Mouse (Mus musculus) lung, embryonic 14.5 days (tissue): ENCODE data around the gene Gpr27. TPM values are rescaled to one million over a fixed set of nuclear protein-coding genes. Genes with fewer than 3 reads are reported as not detected.

ENCODE experiments used
- ATAC-seq: fragments of 200-750 bp; cut with Nextera tagmentation; 2 replicates; pipeline ENCODE4 v1.8.0; 2017; ENCODE audit warnings: mild to moderate bottlenecking, moderate TSS enrichment, moderate library complexity; ENCODE audit not compliant: insufficient read depth
- DNase-seq: peaks from one replicate; pipeline ENCODE4 v3.0.0-alpha.2; 2015
- H3K27ac ChIP-seq: fragments of 300-500 bp; sonication (generic); 2 replicates; pipeline ENCODE4 v1.5.1; 2014; ENCODE audit warnings: low read depth, mild to moderate bottlenecking, moderate library complexity
- H3K27me3 ChIP-seq: fragments of 300-500 bp; sonication (generic); 2 replicates; pipeline ENCODE4 v1.6.1; 2014; ENCODE audit warnings: low read length, control low read depth; ENCODE audit not compliant: insufficient read depth
- H3K36me3 ChIP-seq: fragments of 300-500 bp; sonication (generic); 2 replicates; pipeline ENCODE4 v1.6.1; 2014; ENCODE audit warnings: control low read depth; ENCODE audit not compliant: insufficient read depth
- H3K4me1 ChIP-seq: fragments of 300-500 bp; sonication (generic); 2 replicates; pipeline ENCODE4 v1.6.1; 2014; ENCODE audit warnings: antibody characterized with exemption, control low read depth; ENCODE audit not compliant: insufficient read depth
- H3K4me2 ChIP-seq: fragments of 300-500 bp; sonication (generic); 2 replicates; pipeline ENCODE4 v1.6.1; 2014; ENCODE audit warnings: mild to moderate bottlenecking
- H3K4me3 ChIP-seq: fragments of 300-500 bp; sonication (generic); 2 replicates; pipeline ENCODE4 v1.5.1; 2014; ENCODE audit warnings: low read depth, low read length
- H3K9ac ChIP-seq: fragments of 300-500 bp; sonication (generic); 2 replicates; pipeline ENCODE4 v1.6.1; 2014
- H3K9me3 ChIP-seq: fragments of 300-500 bp; sonication (generic); 2 replicates; pipeline ENCODE4 v1.6.1; 2016; ENCODE audit warnings: low read depth, low read length, control low read depth
- CTCF ChIP-seq: IDR thresholded peaks from 2 replicates; pipeline ENCODE4 v1.5.1; 2016; ENCODE audit warnings: antibody characterized with exemption, low read depth
- WGBS: fragments of 180-500 bp; shearing (Covaris S2); extraction: QIAGEN DNeasy Blood & Tissue Kit; methylation state at CpG from one replicate; pipeline ENCODE4 v1.1.7; 2014; 5-methylcytosine and 5-hydroxymethylcytosine counted together
- polyA plus RNA-seq: library from polyadenylated mRNA; unstranded; fragments of >200 nt; fragmentation: Nextera tagmentation; extraction: Ambion mirVana; gene quantifications from 2 replicates; pipeline ENCODE4 v1.2.1, GENCODE M21; 2014

Gpr27 gene
- polyA plus RNA-seq, 1 experiment from 2014 or later: 6.5 TPM

DNA sequence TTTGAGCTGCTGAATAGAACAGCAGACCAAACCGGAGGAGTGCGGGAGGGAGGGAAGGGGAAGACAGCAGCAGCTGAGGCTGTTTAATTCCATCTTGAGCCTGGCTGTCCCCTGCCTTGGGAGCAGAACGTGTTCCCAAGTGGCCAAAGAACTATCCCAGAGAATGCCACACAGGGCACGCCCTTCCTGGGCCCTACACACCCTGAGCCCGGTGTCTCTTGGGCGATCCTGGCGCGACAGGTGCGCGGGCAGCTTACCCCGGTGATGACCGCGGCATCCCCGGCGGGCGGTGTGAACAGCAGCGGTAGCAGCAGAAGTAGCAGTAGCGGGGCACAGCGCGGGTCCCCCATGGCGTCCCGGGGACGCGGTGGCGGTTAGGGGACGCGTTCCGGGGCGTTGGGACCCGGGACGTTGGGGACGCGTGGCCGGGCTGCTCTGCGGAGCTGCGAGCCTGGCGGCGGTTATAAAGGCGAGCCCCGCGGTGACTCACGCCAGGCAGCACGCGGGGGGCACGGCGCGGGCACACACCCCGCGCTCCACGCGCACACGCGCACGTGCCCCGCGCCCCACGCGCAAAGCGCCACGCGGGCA, 33.6 kb downstream of the Gpr27 start, which contains the start of gene Prok2:
Prok2 (minus strand) TSS at position 422 of the 591 bp plus-strand sequence.
- peak within 1 kb of the TSS; percentile 96 for H3K4me2 ChIP-seq
- peak within 1 kb of the TSS; percentile 45 for H3K4me3 ChIP-seq
- no peaks in the 10 kb centered on the region for H3K36me3 ChIP-seq
- ATAC-seq (peak; percentile 56), DNase-seq (peak; percentile 56)
- peak within 1 kb of the TSS; percentile 44 for H3K9ac ChIP-seq
- no peak for TF ChIP-seq CTCF
- under 1% methylated on average over 61 of the region's 61 CpGs for WGBS
- no peak within 1 kb of the TSS for H3K27ac ChIP-seq
- H3K4me1 ChIP-seq: no peaks in the 10 kb centered on the region
- H3K27me3 ChIP-seq: peaks cover 33% of the 10 kb centered on the region
- H3K9me3 ChIP-seq: no peaks in the 10 kb centered on the region

DNA sequence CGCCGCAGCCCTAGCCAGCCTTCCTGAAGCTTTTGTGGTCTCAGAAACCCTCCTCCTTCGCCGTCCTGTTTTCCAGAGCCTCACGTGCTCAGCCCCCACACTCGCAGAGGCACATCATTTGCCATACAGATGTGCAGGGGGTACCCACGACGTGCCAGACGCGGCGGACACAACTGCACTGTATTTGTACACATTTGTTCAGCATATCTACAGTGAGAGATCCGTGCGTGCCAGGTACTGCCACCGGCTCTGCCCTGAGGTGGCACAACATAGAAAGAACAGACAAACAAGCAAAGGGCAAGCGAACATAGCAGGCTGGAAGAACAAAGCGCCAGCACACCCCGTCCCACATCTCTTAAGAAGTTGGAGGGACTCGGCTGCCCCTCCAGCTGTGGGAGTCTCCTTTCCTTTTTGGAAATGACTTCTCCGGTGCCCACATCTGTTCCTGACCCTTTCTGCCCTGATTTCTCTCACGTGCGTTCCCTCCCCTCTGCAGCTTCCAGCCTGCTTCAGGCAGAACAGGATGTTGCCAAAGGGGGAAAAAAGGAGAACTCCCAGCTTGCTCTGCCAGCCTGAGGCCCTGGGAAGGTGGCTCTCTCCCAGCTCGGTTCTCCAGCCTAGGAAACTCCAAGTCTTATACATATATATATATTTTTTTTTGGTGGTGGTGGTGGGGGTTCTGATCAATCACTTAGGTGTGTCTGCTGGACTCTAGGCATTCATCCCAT, 34.3 kb downstream of the Gpr27 start:
- WGBS: 5% methylated on average over 22 of the region's 22 CpGs
- H3K27me3 ChIP-seq: peaks cover 33% of the 10 kb centered on the region
- no peaks in the 10 kb centered on the region for H3K9me3 ChIP-seq
- no peaks in the 10 kb centered on the region for H3K36me3 ChIP-seq
- ATAC-seq: peak; percentile 44
- peak; percentile 27 for DNase-seq
- no peak overlapping the region for H3K27ac ChIP-seq
- H3K4me2 ChIP-seq: peak overlapping the region; percentile 96
- no peaks in the 10 kb centered on the region for H3K4me1 ChIP-seq
- H3K9ac ChIP-seq: peak overlapping the region; percentile 44
- H3K4me3 ChIP-seq: peak overlapping the region; percentile 45
- TF ChIP-seq CTCF: no peak

DNA sequence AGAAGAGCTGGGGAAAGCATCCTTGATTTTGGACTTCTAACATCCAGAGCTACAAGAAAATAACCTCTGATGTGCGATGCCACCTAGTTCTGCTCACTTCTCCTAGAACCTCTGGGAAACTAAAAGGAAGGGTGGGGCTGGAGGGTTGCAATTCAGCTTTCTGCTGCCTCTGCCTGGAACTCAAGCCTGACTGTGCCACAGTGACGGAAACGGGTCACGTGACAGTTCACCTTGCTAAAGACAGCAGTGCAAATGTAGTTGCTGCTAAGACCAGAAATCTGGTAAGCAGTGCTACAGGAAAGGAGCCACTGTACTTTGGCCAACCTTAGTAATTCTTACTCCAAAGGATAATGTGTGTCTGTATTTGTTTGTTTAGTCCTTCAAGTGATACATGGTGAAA, 37.4 kb downstream of the Gpr27 start:
- no peak for ATAC-seq
- H3K36me3 ChIP-seq: no peaks in the 10 kb centered on the region
- no peak overlapping the region for H3K9ac ChIP-seq
- WGBS: 82% methylated on average over 4 of the region's 4 CpGs
- no peak for TF ChIP-seq CTCF
- DNase-seq: no peak
- no peak overlapping the region for H3K4me3 ChIP-seq
- no peak overlapping the region for H3K4me2 ChIP-seq
- H3K9me3 ChIP-seq: no peaks in the 10 kb centered on the region
- no peak overlapping the region for H3K27ac ChIP-seq
- no peaks in the 10 kb centered on the region for H3K4me1 ChIP-seq
- peaks cover 31% of the 10 kb centered on the region for H3K27me3 ChIP-seq

DNA sequence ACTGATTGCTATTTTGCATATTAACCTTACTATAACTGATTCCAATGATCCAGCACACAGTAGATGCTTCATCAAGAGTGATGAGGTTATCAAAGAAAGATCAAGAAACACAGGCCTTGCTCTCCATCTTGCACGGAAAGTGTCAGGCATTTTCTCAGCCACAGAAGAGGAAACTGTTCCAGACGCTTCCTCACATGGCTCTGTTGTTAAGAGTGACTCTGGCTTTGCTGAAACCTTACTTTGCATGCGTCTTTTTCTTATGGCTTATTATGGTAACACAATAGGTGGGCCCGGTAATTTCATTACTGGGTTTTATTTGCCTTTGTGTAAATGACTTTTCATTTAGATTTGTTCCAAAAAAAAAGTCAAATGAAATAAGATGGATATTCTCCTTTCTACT, 39.4 kb downstream of the Gpr27 start:
- ATAC-seq (no peak), DNase-seq (no peak)
- Histone ChIP-seq H3K27ac (no peak overlapping the region), H3K36me3 (no peaks in the 10 kb centered on the region), H3K4me3 (no peak overlapping the region), H3K4me1 (no peaks in the 10 kb centered on the region), H3K27me3 (peaks cover 10% of the 10 kb centered on the region), H3K4me2 (no peak overlapping the region), H3K9ac (no peak overlapping the region), H3K9me3 (no peaks in the 10 kb centered on the region)
- TF ChIP-seq CTCF: no peak
- WGBS: 79% methylated on average over 4 of the region's 4 CpGs

DNA sequence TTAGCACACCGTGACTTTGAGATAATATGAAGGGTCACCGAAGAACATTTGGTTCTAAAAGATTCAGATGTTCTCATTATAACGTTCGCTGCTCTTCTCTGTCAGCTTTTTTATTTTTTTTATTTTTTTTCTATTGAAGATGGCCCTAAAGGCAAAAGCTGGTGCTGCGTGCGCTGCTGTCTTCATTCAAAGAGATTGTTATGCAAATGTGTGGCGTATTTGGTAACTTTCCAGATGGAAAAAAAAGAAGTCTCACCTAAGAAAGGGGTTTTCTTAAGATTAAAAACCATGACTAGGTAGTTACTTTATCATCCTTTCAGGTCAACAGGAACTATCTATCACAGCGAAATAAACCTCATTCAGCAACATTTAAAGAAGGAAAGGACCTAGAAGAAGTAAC, 40.2 kb downstream of the Gpr27 start:
- TF ChIP-seq CTCF: no peak
- Histone ChIP-seq H3K36me3 (no peaks in the 10 kb centered on the region), H3K4me2 (no peak overlapping the region), H3K9me3 (no peaks in the 10 kb centered on the region), H3K9ac (no peak overlapping the region), H3K27me3 (0 out of 2 replicates have a peak, but pooled peaks cover 3% of the 10 kb centered on the region), H3K4me1 (no peaks in the 10 kb centered on the region), H3K27ac (no peak overlapping the region), H3K4me3 (no peak overlapping the region)
- WGBS: 77% methylated on average over 8 of the region's 8 CpGs
- no peak for DNase-seq
- no peak for ATAC-seq

DNA sequence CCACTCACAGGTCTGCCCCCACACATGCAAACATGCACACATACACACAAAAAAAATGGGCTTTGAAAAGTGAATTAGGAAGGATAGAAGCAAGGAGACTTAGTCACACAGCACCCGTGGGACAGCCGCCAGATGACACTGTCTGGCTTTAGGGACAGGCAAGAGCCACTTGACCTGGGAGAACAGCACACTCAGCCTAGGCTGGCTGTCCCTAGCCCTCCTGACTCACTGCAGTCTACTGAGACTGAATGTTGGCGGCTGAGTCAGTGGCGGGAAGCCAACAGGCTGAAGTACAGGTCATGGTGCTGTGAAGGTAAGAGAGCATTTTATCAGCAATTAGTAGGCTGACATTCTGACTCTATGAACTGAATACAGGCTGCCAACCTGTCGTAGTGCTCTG, 42.2 kb downstream of the Gpr27 start:
- H3K36me3 ChIP-seq: no peaks in the 10 kb centered on the region
- no peak overlapping the region for H3K4me3 ChIP-seq
- H3K4me2 ChIP-seq: no peak overlapping the region
- DNase-seq: no peak
- no peaks in the 10 kb centered on the region for H3K9me3 ChIP-seq
- no peaks in the 10 kb centered on the region for H3K4me1 ChIP-seq
- no peak for ATAC-seq
- no peak overlapping the region for H3K9ac ChIP-seq
- no peaks in the 10 kb centered on the region for H3K27me3 ChIP-seq
- no peak overlapping the region for H3K27ac ChIP-seq
- no peak for TF ChIP-seq CTCF
- 55% methylated on average over 5 of the region's 5 CpGs for WGBS

DNA sequence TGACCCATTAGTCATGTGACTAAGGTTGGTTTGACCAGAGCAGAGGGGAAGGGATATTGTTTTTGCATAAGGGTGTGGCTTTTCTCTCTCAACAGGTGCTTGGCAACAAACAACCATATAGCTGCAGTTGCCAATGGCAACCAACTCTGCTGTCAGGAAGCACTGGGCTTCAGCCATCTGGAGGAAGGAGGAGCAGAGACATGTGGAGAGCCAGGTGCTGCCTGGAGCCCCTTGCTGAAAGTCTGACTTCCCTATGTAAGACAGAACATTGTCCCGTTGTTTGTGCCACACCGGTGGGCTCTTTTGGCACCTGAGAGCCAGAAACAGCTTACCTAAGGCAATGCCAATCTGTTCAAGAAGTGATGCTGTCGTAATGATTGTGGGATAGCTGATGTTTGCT, 50.4 kb downstream of the Gpr27 start:
- DNase-seq (no peak), ATAC-seq (no peak)
- Histone ChIP-seq H3K27ac (no peak overlapping the region), H3K9ac (no peak overlapping the region), H3K36me3 (no peaks in the 10 kb centered on the region), H3K4me1 (no peaks in the 10 kb centered on the region), H3K4me3 (no peak overlapping the region), H3K4me2 (no peak overlapping the region), H3K27me3 (no peaks in the 10 kb centered on the region), H3K9me3 (no peaks in the 10 kb centered on the region)
- 75% methylated on average over 3 of the region's 3 CpGs for WGBS
- no peak for TF ChIP-seq CTCF

Other genes starting within 250 kb of the Gpr27 start
- 111 and 114 TPM in 2 replicates for gene Foxp1, start 170.0 kb upstream of the Gpr27 start, polyA plus RNA-seq
- gene Eif4e3, start 25.9 kb upstream of the Gpr27 start, polyA plus RNA-seq: 27.4 and 27.8 TPM in 2 replicates
- gene Gm20696, start 25.9 kb upstream of the Gpr27 start, polyA plus RNA-seq: 6.5 and 7.3 TPM in 2 replicates
- 0.12 and 0.18 TPM in 2 replicates for gene Prok2, start 33.7 kb downstream of the Gpr27 start, polyA plus RNA-seq